Mouse (Mus musculus): Measurements from ENCODE around the gene Rps6ka2.

DNA sequence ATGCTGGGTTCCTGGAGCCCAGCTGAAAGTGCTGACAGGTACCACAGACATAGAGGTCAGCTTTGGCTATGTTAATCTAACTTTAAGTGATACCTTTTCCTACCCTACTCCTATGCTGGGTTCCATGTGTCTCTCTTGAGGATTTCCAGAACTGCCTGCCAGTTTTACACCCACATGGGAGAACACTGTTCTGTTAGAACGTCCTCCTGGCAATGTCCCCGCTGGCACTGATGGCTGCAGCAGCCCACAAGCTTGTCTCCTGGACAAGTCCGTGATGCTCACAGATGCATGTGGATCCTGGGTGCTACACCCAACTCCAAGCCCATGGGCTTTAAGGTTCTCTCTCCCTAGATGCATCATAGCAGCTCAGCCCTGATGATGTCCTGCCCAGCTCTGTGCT, 44.1 kb downstream of the Rps6ka2 start:
- TF ChIP-seq MAFK (IDR thresholded peaks at IDR 0.05; ENCODE audit: insufficient read depth, low read depth, low read length) = no peak
- no peak for TF ChIP-seq HCFC1 (IDR thresholded peaks at IDR 0.05; ENCODE audit: borderline replicate concordance, insufficient read depth, low read length)
- no peak for TF ChIP-seq ZC3H11A (IDR thresholded peaks at IDR 0.05; ENCODE audit: borderline replicate concordance, low read depth, low read length)
- no peak for TF ChIP-seq CHD2 (IDR thresholded peaks at IDR 0.05; ENCODE audit: low read depth, low read length)
- TF ChIP-seq ZNF384 (IDR thresholded peaks at IDR 0.05; ENCODE audit: low read depth, low read length) = no peak
